ENCODE assay signal across 22 mouse cellular contexts in genomic region chr9:24254236-24254635, GRCm38 (mm10).
DNase-seq lines count a peak whose midpoint lies in the region; ATAC-seq lines count a peak whose summit lies in the region.
"Had no signal": no experiment of that assay in that cellular context is flagged by ENCODE, and none has a peak within 500 bp of the region (broad histone marks: within the 10 kb centered on the region; RNA-seq: fewer than 3 reads in every experiment).

No protein-coding gene starts in this region.

- DNase-seq in embryo, embryonic 10.5 days (ENCODE audit: low spot score) = peak; percentile 5
- DNase-seq in embryo, embryonic 10 days (ENCODE audit: low spot score) = no peak
- DNase-seq in frontal cortex, postnatal 14 days (ENCODE audit: low spot score in 2 of 2) = no peak
- DNase-seq in left cerebral cortex, adult 18-20 months (ENCODE audit: low spot score in 2 of 2) = peak; percentile 2 to 10
- no peak for DNase-seq in left cerebral cortex, adult 8-10 months (ENCODE audit: low spot score in 2 of 2)
- DNase-seq in brain, adult 2 months (ENCODE audit: low read depth, low spot score) = peak; percentile 47
- DNase-seq in urinary bladder, postnatal 10 days (ENCODE audit: low spot score) = no peak
- DNase-seq: adrenal gland, postnatal 14 days; cerebellum, adult 18-20 months; cerebellum, postnatal 10 days; heart, postnatal 14 days; kidney, adult 2 months; kidney, postnatal 36 days; left cerebral cortex, postnatal 4 days; liver, embryonic 13.5 days; lung, adult 18-20 months; lung, postnatal 14 days; thymus, postnatal 4 days had no signal

- ATAC-seq in frontal cortex, adult (ENCODE audit: low TSS enrichment) = peak; percentile 57; the same call in 1 of the 2 replicates
- ATAC-seq: hindbrain, embryonic 16.5 days; midbrain, embryonic 16.5 days; Patski had no signal

Comparison
In these comparisons a context has a peak if more than half of its experiments do, and no peak if none do; other contexts are left out.
1. DNase-seq: peak in embryo, embryonic 10.5 days (single experiment), left cerebral cortex, adult 18-20 months (2 of 2) and brain, adult 2 months (single experiment); none in embryo, embryonic 10 days (single experiment), frontal cortex, postnatal 14 days (0 of 2), left cerebral cortex, adult 8-10 months (0 of 2) and urinary bladder, postnatal 10 days (single experiment).